Comparison of ENCODE assay signal across 16 mouse cellular contexts in genomic region chr3:62379946-62380345, GRCm38 (mm10).
DNase-seq lines count a peak whose midpoint lies in the region.
"Had no signal": no experiment of that assay in that cellular context is flagged by ENCODE, and none has a peak within 500 bp of the region (broad histone marks: within the 10 kb centered on the region; RNA-seq: fewer than 3 reads in every experiment).

No protein-coding gene starts in this region.

- peak; percentile 31 to 38 for DNase-seq in lung, adult 18-20 months
- DNase-seq in lung, postnatal 14 days: no peak
- DNase-seq in R1 (ENCODE audit: low read depth, low spot score): peak; percentile 55
- peak; percentile 10 for DNase-seq in embryo, embryonic 9.5 days (ENCODE audit: extremely low spot score)
- DNase-seq in lung, postnatal 36 days: peak; percentile 33
- no peak for DNase-seq in testis, postnatal 10 days (ENCODE audit: low spot score)
- DNase-seq in cerebellum, postnatal 10 days: no peak
- DNase-seq: adrenal gland, postnatal 10 days; B cell, adult 2 months; cerebellum, adult 8-10 months; gastrocnemius, postnatal 25 days; heart, adult 18-20 months; liver, embryonic 13.5 days; right cerebral cortex, adult 18-20 months; thymus, adult 18-20 months; thymus, postnatal 4 days had no signal

Comparison
In these comparisons a context has a peak if more than half of its experiments do, and no peak if none do; other contexts are left out.
1. DNase-seq: peak in lung, adult 18-20 months (2 of 2), R1 (single experiment), embryo, embryonic 9.5 days (single experiment) and lung, postnatal 36 days (single experiment); none in lung, postnatal 14 days (single experiment), testis, postnatal 10 days (single experiment) and cerebellum, postnatal 10 days (0 of 2).